Mouse (Mus musculus): Measurements from ENCODE around the gene Iqcf5. TPM values are rescaled to one million over a fixed set of nuclear protein-coding genes. Genes with fewer than 3 reads are reported as not detected.

The Iqcf5 gene
- polyA plus RNA-seq (2012; rRNA removed): not detected in 2 replicates

DNA sequence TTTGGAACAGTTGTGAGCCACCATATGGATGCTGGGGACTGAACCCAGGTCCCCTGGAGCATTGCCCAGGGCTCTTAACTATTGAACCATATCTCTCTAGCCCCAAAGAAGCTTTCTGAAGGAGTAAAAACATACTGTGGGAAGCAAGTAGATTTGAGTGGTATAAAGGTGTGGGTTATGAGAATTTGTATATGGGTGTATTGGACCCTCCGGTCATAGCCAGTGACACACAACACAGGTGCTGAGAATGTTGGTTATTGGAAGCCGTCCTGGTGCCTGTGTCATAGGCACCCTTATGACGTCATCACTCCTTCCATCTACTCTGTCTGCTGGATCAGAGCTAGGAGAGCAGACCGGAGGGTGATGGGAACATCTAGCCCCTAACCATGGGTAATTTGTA lies at the start of gene Iqcf5:
Iqcf5 (plus strand) TSS at position 301 of the 400 bp plus-strand sequence.

DNA sequence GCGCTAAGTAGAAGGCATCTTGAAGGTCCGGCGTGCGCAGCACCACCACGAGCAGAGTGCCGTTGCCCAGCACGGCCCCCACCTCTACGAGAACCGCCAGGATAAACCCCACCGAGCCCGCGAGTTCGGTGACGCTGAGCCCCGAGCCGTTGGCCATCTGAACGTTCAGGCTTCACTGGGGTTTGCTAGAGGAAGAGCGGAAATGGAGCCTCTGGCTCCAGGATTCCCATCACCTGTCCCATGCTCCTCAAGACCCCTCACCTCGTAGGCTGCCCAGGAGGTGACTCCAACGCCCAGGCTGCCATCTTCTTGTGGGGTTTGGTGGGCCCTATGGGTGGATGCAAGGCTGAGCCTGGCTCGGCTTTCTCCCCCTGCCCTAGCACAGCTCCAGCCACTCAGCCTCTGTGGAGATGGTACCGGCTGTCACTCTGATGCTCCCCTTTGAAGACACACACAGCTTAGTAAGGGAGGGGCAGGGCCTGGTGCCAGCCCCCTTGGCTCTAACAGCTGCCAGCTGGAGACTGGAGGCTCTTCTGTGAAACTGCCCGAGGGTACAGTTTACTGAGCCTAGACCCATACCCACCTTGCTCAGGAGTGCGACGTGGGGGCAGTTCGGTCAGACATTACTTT lies 48.7 kb upstream of the Iqcf5 start, which contains the start of gene Gpr62:
Gpr62 (minus strand) TSS at position 368 of the 630 bp plus-strand sequence.

DNA sequence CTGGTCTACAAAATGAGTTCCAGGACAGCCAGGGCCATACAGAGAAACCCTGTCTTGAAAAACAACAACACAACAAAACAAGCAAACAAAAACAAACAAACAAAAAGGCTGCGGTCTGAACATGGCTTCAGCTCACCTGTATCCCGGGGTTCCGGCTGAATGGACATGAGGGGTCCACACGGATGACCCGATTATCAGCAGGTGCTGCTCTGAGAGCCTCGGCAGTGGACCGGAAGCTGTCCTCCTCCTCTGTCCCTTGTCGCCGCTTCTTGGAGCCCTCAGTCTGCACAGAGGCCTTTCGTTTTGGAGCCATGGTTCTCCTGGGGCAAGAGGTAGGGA lies 38.7 kb upstream of the Iqcf5 start, which contains the start of gene Rrp9:
Rrp9 (plus strand) TSS at position 301 of the 339 bp plus-strand sequence.

DNA sequence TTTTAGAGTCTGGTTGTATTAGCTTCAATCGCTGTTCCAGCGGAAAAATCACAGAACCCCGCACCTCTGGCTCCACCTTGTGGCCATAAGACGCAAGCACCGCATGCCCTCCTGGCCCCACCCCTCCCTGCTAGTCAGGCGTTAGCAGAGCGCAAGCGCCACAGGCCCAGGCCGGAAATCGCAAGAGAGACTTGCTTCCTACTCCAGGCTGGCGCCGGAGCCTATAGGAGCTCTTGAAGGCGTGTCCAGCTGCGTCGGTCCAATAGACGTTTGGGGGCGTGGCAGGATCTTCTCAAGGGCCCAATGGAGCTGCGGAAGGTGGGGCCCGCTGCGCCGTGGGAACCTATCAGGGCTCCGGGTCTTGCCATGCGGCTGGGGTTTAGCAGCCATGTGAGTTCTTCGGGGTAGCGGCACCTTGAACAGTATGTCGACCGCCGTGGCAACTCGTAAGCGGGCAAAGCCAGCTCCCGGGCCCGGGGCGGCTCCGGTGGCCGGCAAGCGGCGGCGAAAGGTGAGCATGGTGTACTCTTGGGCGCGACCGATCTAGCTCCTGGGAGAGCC lies 37.4 kb upstream of the Iqcf5 start, which contains the start of gene Parp3:
Parp3 (minus strand) TSS at position 26 of the 561 bp plus-strand sequence.

DNA sequence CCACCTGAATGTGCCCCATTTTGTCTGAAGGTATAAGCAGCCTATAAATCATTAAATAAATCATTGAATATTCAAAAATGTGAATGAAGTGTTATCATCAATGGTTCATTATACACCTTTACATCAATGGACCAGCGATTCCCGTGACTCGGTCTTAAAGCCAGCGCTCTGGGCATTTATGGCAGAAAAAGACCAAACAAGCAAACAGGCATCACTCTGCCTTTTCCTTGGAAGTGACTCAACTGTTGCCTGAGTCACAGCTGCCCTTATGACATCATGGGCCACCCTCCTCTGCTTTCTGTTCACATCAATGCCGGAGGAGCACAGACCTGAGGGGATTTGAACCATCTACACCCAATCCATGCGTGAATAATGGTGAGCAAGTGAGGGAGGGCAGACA lies 14.7 kb upstream of the Iqcf5 start, which contains the start of gene Iqcf1:
Iqcf1 (plus strand) TSS at position 301 of the 400 bp plus-strand sequence.

DNA sequence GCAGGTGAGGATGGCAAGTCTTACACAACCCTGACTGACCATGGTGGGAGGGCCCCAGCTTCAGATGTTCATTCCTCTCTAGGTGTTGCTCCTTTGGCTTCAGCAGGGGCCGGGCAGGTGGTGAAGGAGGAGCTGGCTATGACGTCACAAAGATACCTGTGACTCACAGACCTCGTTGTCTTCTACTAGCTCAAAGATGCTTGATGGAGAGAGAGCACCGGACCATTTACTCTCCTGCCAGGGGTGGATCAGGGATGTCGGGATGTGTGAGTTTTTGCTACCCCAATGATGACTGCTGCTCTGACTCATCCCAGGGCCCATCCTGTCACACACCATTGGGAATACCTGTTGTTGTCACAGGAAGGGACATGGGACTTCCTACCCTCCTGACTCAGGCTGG lies 47.2 kb downstream of the Iqcf5 start, which contains the start of gene Iqcf3:
Iqcf3 (minus strand) TSS at position 101 of the 400 bp plus-strand sequence.

Other genes with a start within 250 kb of the Iqcf5 start
- gene Poc1a, start 233.5 kb upstream of the Iqcf5 start, polyA plus RNA-seq (2012; rRNA removed): 22.6 and 28.3 TPM in 2 replicates
- gene Dusp7, start 145.9 kb upstream of the Iqcf5 start, polyA plus RNA-seq (2012; rRNA removed): 29.1 and 69.8 TPM in 2 replicates
- 1,012 and 1,237 TPM in 2 replicates for gene Rpl29, start 85.1 kb upstream of the Iqcf5 start, polyA plus RNA-seq (2012; rRNA removed)
- 25.4 and 29.4 TPM in 2 replicates for gene Acy1, start 76.3 kb upstream of the Iqcf5 start, polyA plus RNA-seq (2012; rRNA removed)
- gene Abhd14b, start 67.1 kb upstream of the Iqcf5 start, polyA plus RNA-seq (2012; rRNA removed): 4.7 and 12.0 TPM in 2 replicates
- 34.1 and 40.0 TPM in 2 replicates for gene Abhd14a, start 66.9 kb upstream of the Iqcf5 start, polyA plus RNA-seq (2012; rRNA removed)
- gene Pcbp4, start 61.3 kb upstream of the Iqcf5 start, polyA plus RNA-seq (2012; rRNA removed): 401 and 467 TPM in 2 replicates
- gene Gpr62, start 48.6 kb upstream of the Iqcf5 start, polyA plus RNA-seq (2012; rRNA removed): 0.06 and 0.11 TPM in 2 replicates
- 41.6 and 78.4 TPM in 2 replicates for gene Rrp9, start 38.6 kb upstream of the Iqcf5 start, polyA plus RNA-seq (2012; rRNA removed)
- gene Parp3, start 37.6 kb upstream of the Iqcf5 start, polyA plus RNA-seq (2012; rRNA removed): 1.5 and 2.2 TPM in 2 replicates
- gene Iqcf1, start 14.6 kb upstream of the Iqcf5 start, polyA plus RNA-seq (2012; rRNA removed): not detected in 2 replicates
- gene Iqcf3, start 47.1 kb downstream of the Iqcf5 start, polyA plus RNA-seq (2012; rRNA removed): not detected in 2 replicates
- gene Iqcf4, start 56.4 kb downstream of the Iqcf5 start, polyA plus RNA-seq (2012; rRNA removed): not detected in 2 replicates
- not detected in 2 replicates for gene Iqcf6, start 112.0 kb downstream of the Iqcf5 start, polyA plus RNA-seq (2012; rRNA removed)
- gene Grm2, start 141.5 kb downstream of the Iqcf5 start, polyA plus RNA-seq (2012; rRNA removed): 5.5 and 7.8 TPM in 2 replicates
- 21.3 and 27.2 TPM in 2 replicates for gene Tex264, start 171.4 kb downstream of the Iqcf5 start, polyA plus RNA-seq (2012; rRNA removed)

All from central nervous system, embryonic 11.5 days (tissue).